30 mouse cellular contexts compared by ENCODE assay signal in genomic region chr10:80915736-80916135, GRCm38 (mm10). TPM values are rescaled to one million over a fixed set of nuclear protein-coding genes. Genes with fewer than 3 reads are reported as not detected.
A peak's percentile ranks its signal among the peaks of the same experiment; 100 is the strongest.
DNase-seq lines count a peak whose midpoint lies in the region; ATAC-seq and TF ChIP-seq lines count a peak whose summit lies in the region.
"Had no signal": no experiment of that assay in that cellular context is flagged by ENCODE, and none has a peak within 500 bp of the region (broad histone marks: within the 10 kb centered on the region; RNA-seq: fewer than 3 reads in every experiment).

No protein-coding gene starts in this region.

- no peak for DNase-seq in forebrain, embryonic 10.5 days (ENCODE audit: extremely low spot score, low spot score)
- DNase-seq in embryonic facial prominence, embryonic 10.5 days (ENCODE audit: low spot score): no peak
- no peak for DNase-seq in limb, embryonic 10.5 days (ENCODE audit: low spot score)
- DNase-seq in gastrocnemius, adult 8-10 months (ENCODE audit: low spot score in 2 of 2): no peak
- DNase-seq: adrenal gland, postnatal 14 days; cerebellum, adult 2 months; gastrocnemius, postnatal 14 days; heart, postnatal 14 days; kidney, adult 18-20 months; kidney, postnatal 25 days; lung, adult 18-20 months; lung, postnatal 4 days; midbrain, embryonic 14.5 days; thymus, postnatal 4 days had no signal

- H3K27me3 ChIP-seq in forebrain, embryonic 10.5 days (ENCODE audit: poor library complexity, severe bottlenecking): peaks cover 4% of the 10 kb centered on the region
- no peaks in the 10 kb centered on the region for H3K27me3 ChIP-seq in forebrain, embryonic 15.5 days
- no peaks in the 10 kb centered on the region for H3K27me3 ChIP-seq in intestine, postnatal 0 days (replicated peaks; ENCODE audit: control insufficient read depth, insufficient read depth, low read length)
- H3K27me3 ChIP-seq in intestine, embryonic 16.5 days (replicated peaks; ENCODE audit: control insufficient read depth, insufficient read depth, low read length): no peaks in the 10 kb centered on the region
- H3K27me3 ChIP-seq in embryonic facial prominence, embryonic 10.5 days (replicated peaks; ENCODE audit: low read depth, poor library complexity, severe bottlenecking): no peaks in the 10 kb centered on the region
- peaks cover 5% of the 10 kb centered on the region; the same call in 1 of the 2 replicates for H3K27me3 ChIP-seq in limb, embryonic 10.5 days (ENCODE audit: low read depth, poor library complexity, severe bottlenecking)
- H3K27me3 ChIP-seq: embryonic facial prominence, embryonic 15.5 days; kidney, embryonic 15.5 days; limb, embryonic 13.5 days; neural tube, embryonic 12.5 days had no signal

- ATAC-seq in forebrain, embryonic 15.5 days (replicated peaks): no peak
- no peak for ATAC-seq in intestine, postnatal 0 days
- no peak for ATAC-seq in intestine, embryonic 16.5 days
- ATAC-seq: CD4-positive, CD25-positive, alpha-beta regulatory T cell, adult 4 months; lung, postnatal 0 days had no signal

- no peaks in the 10 kb centered on the region for H3K9me3 ChIP-seq in forebrain, embryonic 10.5 days
- no peaks in the 10 kb centered on the region for H3K9me3 ChIP-seq in forebrain, embryonic 15.5 days
- H3K9me3 ChIP-seq in intestine, postnatal 0 days (ENCODE audit: control insufficient read depth): no peaks in the 10 kb centered on the region
- no peaks in the 10 kb centered on the region for H3K9me3 ChIP-seq in intestine, embryonic 16.5 days (ENCODE audit: control insufficient read depth, low read length)
- no peaks in the 10 kb centered on the region for H3K9me3 ChIP-seq in embryonic facial prominence, embryonic 10.5 days
- no peaks in the 10 kb centered on the region for H3K9me3 ChIP-seq in limb, embryonic 10.5 days (replicated peaks)
- H3K9me3 ChIP-seq: embryonic facial prominence, embryonic 15.5 days; hindbrain, embryonic 12.5 days; kidney, embryonic 15.5 days; limb, embryonic 13.5 days; megakaryocyte, embryonic 14.5 days; neural tube, embryonic 12.5 days had no signal

- no peak for TF ChIP-seq CTCF in intestine, postnatal 0 days (IDR thresholded peaks at IDR 0.05; ENCODE audit: low read depth)

- H3K4me3 ChIP-seq in forebrain, embryonic 10.5 days: peak overlapping the region; percentile 87; the same call in 1 of the 2 replicates
- H3K4me3 ChIP-seq in forebrain, embryonic 15.5 days: no peak overlapping the region
- no peak overlapping the region for H3K4me3 ChIP-seq in intestine, postnatal 0 days (ENCODE audit: low read depth, low read length)
- no peak overlapping the region for H3K4me3 ChIP-seq in intestine, embryonic 16.5 days (ENCODE audit: low read length)
- H3K4me3 ChIP-seq in embryonic facial prominence, embryonic 10.5 days: peak overlapping the region; percentile 99; the same call in 1 of the 2 replicates
- 0 out of 2 replicates have a peak overlapping the region, but pooled peaks have one; percentile 75 for H3K4me3 ChIP-seq in limb, embryonic 10.5 days
- H3K4me3 ChIP-seq: kidney, embryonic 15.5 days; layer of hippocampus, adult 2 months; left cerebral cortex, adult 2 months; limb, embryonic 13.5 days; megakaryocyte, embryonic 14.5 days; neural tube, embryonic 12.5 days had no signal

- H3K4me2 ChIP-seq in forebrain, embryonic 15.5 days (replicated peaks): no peak overlapping the region
- H3K4me2 ChIP-seq in intestine, postnatal 0 days (replicated peaks; ENCODE audit: low read depth): no peak overlapping the region
- no peak overlapping the region for H3K4me2 ChIP-seq in intestine, embryonic 16.5 days (ENCODE audit: low read depth, low read length)

- no peak overlapping the region for H3K9ac ChIP-seq in forebrain, embryonic 15.5 days (replicated peaks)
- no peak overlapping the region for H3K9ac ChIP-seq in intestine, postnatal 0 days (ENCODE audit: low read depth, low read length)
- H3K9ac ChIP-seq in intestine, embryonic 16.5 days (ENCODE audit: low read depth, low read length): no peak overlapping the region
- H3K9ac ChIP-seq: embryonic facial prominence, embryonic 15.5 days; hindbrain, embryonic 12.5 days; kidney, embryonic 15.5 days; neural tube, embryonic 12.5 days had no signal

- peaks cover 59% of the 10 kb centered on the region for H3K36me3 ChIP-seq in forebrain, embryonic 10.5 days (replicated peaks)
- peaks cover 11% of the 10 kb centered on the region for H3K36me3 ChIP-seq in forebrain, embryonic 15.5 days
- no peaks in the 10 kb centered on the region; the same call in 1 of the 2 replicates for H3K36me3 ChIP-seq in intestine, postnatal 0 days (ENCODE audit: control insufficient read depth, insufficient read depth)
- H3K36me3 ChIP-seq in intestine, embryonic 16.5 days (ENCODE audit: control insufficient read depth, insufficient read depth, low read length): 0 out of 2 replicates have a peak, but pooled peaks cover 5% of the 10 kb centered on the region
- peaks cover 57% of the 10 kb centered on the region for H3K36me3 ChIP-seq in embryonic facial prominence, embryonic 10.5 days (replicated peaks)
- peaks cover 57% of the 10 kb centered on the region for H3K36me3 ChIP-seq in limb, embryonic 10.5 days

- peaks cover 28% of the 10 kb centered on the region for H3K4me1 ChIP-seq in forebrain, embryonic 10.5 days
- H3K4me1 ChIP-seq in forebrain, embryonic 15.5 days: peaks cover 24% of the 10 kb centered on the region
- peaks cover 6% of the 10 kb centered on the region; the same call in 1 of the 2 replicates for H3K4me1 ChIP-seq in intestine, postnatal 0 days (replicated peaks; ENCODE audit: control insufficient read depth, insufficient read depth, low read length)
- peaks cover 31% of the 10 kb centered on the region for H3K4me1 ChIP-seq in intestine, embryonic 16.5 days (ENCODE audit: control insufficient read depth, insufficient read depth, low read length)
- H3K4me1 ChIP-seq in embryonic facial prominence, embryonic 10.5 days: peaks cover 37% of the 10 kb centered on the region
- peaks cover 31% of the 10 kb centered on the region for H3K4me1 ChIP-seq in limb, embryonic 10.5 days

- no peak overlapping the region for H3K27ac ChIP-seq in forebrain, embryonic 10.5 days
- H3K27ac ChIP-seq in forebrain, embryonic 15.5 days (replicated peaks): no peak overlapping the region
- H3K27ac ChIP-seq in intestine, postnatal 0 days (ENCODE audit: low read depth, low read length): 0 out of 2 replicates have a peak overlapping the region, but pooled peaks have one; percentile 2
- H3K27ac ChIP-seq in intestine, embryonic 16.5 days (ENCODE audit: low read length): no peak overlapping the region
- H3K27ac ChIP-seq in embryonic facial prominence, embryonic 10.5 days (replicated peaks): no peak overlapping the region
- H3K27ac ChIP-seq in limb, embryonic 10.5 days: no peak overlapping the region
- H3K27ac ChIP-seq: embryonic facial prominence, embryonic 15.5 days; hindbrain, embryonic 12.5 days; kidney, embryonic 15.5 days; layer of hippocampus, adult 2 months; left cerebral cortex, adult 2 months; limb, embryonic 13.5 days; neural tube, embryonic 12.5 days had no signal

- WGBS in forebrain, embryonic 10.5 days: 95% methylated on average over 4 of the region's 4 CpGs
- WGBS in forebrain, embryonic 15.5 days: 80% methylated on average over 4 of the region's 4 CpGs
- WGBS in intestine, postnatal 0 days: 78% methylated on average over 4 of the region's 4 CpGs
- WGBS in intestine, embryonic 16.5 days: 85% methylated on average over 4 of the region's 4 CpGs
- 92% methylated on average over 4 of the region's 4 CpGs for WGBS in embryonic facial prominence, embryonic 10.5 days
- over 99% methylated on average over 4 of the region's 4 CpGs for WGBS in limb, embryonic 10.5 days

RNA-seq across cellular contexts. Expression of gene Lmnb2, which starts 2.3 kb away (rescaled TPM):
- 85.6 and 89.5 TPM in 2 replicates for polyA plus RNA-seq in forebrain, embryonic 10.5 days (2016; fragmentation: Nextera tagmentation; extraction: Ambion mirVana)
- polyA plus RNA-seq in forebrain, embryonic 15.5 days (2015; fragmentation: Nextera tagmentation; extraction: Ambion mirVana): 50.6 and 53.5 TPM in 2 replicates
- 12.5 and 12.9 TPM in 2 replicates for polyA plus RNA-seq in intestine, postnatal 0 days (2015; fragmentation: Nextera tagmentation; extraction: Ambion mirVana)
- 38.6 and 41.0 TPM in 2 replicates for polyA plus RNA-seq in intestine, embryonic 16.5 days (2015; fragmentation: Nextera tagmentation; extraction: Ambion mirVana)
- 82.7 and 83.1 TPM in 2 replicates for polyA plus RNA-seq in embryonic facial prominence, embryonic 10.5 days (2016; fragmentation: Nextera tagmentation; extraction: Ambion mirVana)
- 85.0 and 85.4 TPM in 2 replicates for polyA plus RNA-seq in limb, embryonic 10.5 days (2016; fragmentation: Nextera tagmentation; extraction: Ambion mirVana)
- total RNA-seq in gastrocnemius, adult 8-10 months (2022): 1 to 10 TPM; 2.1 to 4.0 (median 2.3) TPM

RNA-seq across cellular contexts. Expression of gene Gadd45b, which starts 14.1 kb away (rescaled TPM):
- 5.9 and 6.3 TPM in 2 replicates for polyA plus RNA-seq in forebrain, embryonic 10.5 days (2016; fragmentation: Nextera tagmentation; extraction: Ambion mirVana)
- polyA plus RNA-seq in forebrain, embryonic 15.5 days (2015; fragmentation: Nextera tagmentation; extraction: Ambion mirVana): 5.5 and 5.9 TPM in 2 replicates
- 19.9 and 20.1 TPM in 2 replicates for polyA plus RNA-seq in intestine, postnatal 0 days (2015; fragmentation: Nextera tagmentation; extraction: Ambion mirVana)
- 26.5 and 29.1 TPM in 2 replicates for polyA plus RNA-seq in intestine, embryonic 16.5 days (2015; fragmentation: Nextera tagmentation; extraction: Ambion mirVana)
- polyA plus RNA-seq in embryonic facial prominence, embryonic 10.5 days (2016; fragmentation: Nextera tagmentation; extraction: Ambion mirVana): 6.5 and 6.8 TPM in 2 replicates
- polyA plus RNA-seq in limb, embryonic 10.5 days (2016; fragmentation: Nextera tagmentation; extraction: Ambion mirVana): 4.5 and 9.8 TPM in 2 replicates
- total RNA-seq in gastrocnemius, adult 8-10 months (2022): 10 to 100 TPM in 3 of 4 experiments, 1 to 10 TPM in 1; 6.8 to 31.8 (median 26.9) TPM

RNA-seq across cellular contexts. Expression of gene Timm13, which starts 15.0 kb away (rescaled TPM):
- 395 and 401 TPM in 2 replicates for polyA plus RNA-seq in forebrain, embryonic 10.5 days (2016; fragmentation: Nextera tagmentation; extraction: Ambion mirVana)
- 326 and 357 TPM in 2 replicates for polyA plus RNA-seq in forebrain, embryonic 15.5 days (2015; fragmentation: Nextera tagmentation; extraction: Ambion mirVana)
- 358 and 367 TPM in 2 replicates for polyA plus RNA-seq in intestine, postnatal 0 days (2015; fragmentation: Nextera tagmentation; extraction: Ambion mirVana)
- 390 and 410 TPM in 2 replicates for polyA plus RNA-seq in intestine, embryonic 16.5 days (2015; fragmentation: Nextera tagmentation; extraction: Ambion mirVana)
- 349 and 359 TPM in 2 replicates for polyA plus RNA-seq in embryonic facial prominence, embryonic 10.5 days (2016; fragmentation: Nextera tagmentation; extraction: Ambion mirVana)
- 342 and 401 TPM in 2 replicates for polyA plus RNA-seq in limb, embryonic 10.5 days (2016; fragmentation: Nextera tagmentation; extraction: Ambion mirVana)
- 100 to 1,000 TPM; 119 to 143 (median 123) TPM for total RNA-seq in gastrocnemius, adult 8-10 months (2022)

RNA-seq across cellular contexts. Expression of gene Tmprss9, which starts 44.1 kb away (rescaled TPM):
- polyA plus RNA-seq in forebrain, embryonic 10.5 days (2016; fragmentation: Nextera tagmentation; extraction: Ambion mirVana): 0.05 TPM in 1 of 2 replicates, not detected in the other
- 0.06 and 0.15 TPM in 2 replicates for polyA plus RNA-seq in forebrain, embryonic 15.5 days (2015; fragmentation: Nextera tagmentation; extraction: Ambion mirVana)
- polyA plus RNA-seq in intestine, postnatal 0 days (2015; fragmentation: Nextera tagmentation; extraction: Ambion mirVana): not detected in 2 replicates
- polyA plus RNA-seq in intestine, embryonic 16.5 days (2015; fragmentation: Nextera tagmentation; extraction: Ambion mirVana): 0.06 TPM in 1 of 2 replicates, not detected in the other
- polyA plus RNA-seq in embryonic facial prominence, embryonic 10.5 days (2016; fragmentation: Nextera tagmentation; extraction: Ambion mirVana): 0.06 and 0.10 TPM in 2 replicates
- 0.04 TPM in 2 replicates for polyA plus RNA-seq in limb, embryonic 10.5 days (2016; fragmentation: Nextera tagmentation; extraction: Ambion mirVana)
- total RNA-seq in gastrocnemius, adult 8-10 months (2022): under 1 TPM in 1 of 4 experiments, not detected in 3; 0.13 TPM
- total RNA-seq: adrenal gland, postnatal 14 days; common myeloid progenitor, adult 5-6 weeks; granulocyte monocyte progenitor cell, adult 5-6 weeks; heart, postnatal 14 days had no signal
- polyA plus RNA-seq: CD4-positive, CD25-positive, alpha-beta regulatory T cell, adult 4 months; kidney, embryonic 15.5 days; liver, embryonic 11.5 days; lung, postnatal 0 days; midbrain, embryonic 14.5 days had no signal

Comparison
In these comparisons a context has a peak if more than half of its experiments do, and no peak if none do; other contexts are left out.
1. H3K4me3 ChIP-seq: peak in forebrain, embryonic 10.5 days (single experiment), embryonic facial prominence, embryonic 10.5 days (single experiment) and limb, embryonic 10.5 days (single experiment); none in forebrain, embryonic 15.5 days (single experiment), intestine, postnatal 0 days (single experiment) and intestine, embryonic 16.5 days (single experiment).